Mouse (Mus musculus) MEL (cell line): Measurements from ENCODE around the gene Bptf. TPM values are rescaled to one million over a fixed set of nuclear protein-coding genes. Genes with fewer than 3 reads are reported as not detected.

Experiments used
- DNase-seq: peaks from one replicate; pipeline ENCODE4 v3.0.0; 2011; ENCODE audit warnings: low read depth, low spot score
- H3K27ac ChIP-seq: 2 replicates; pipeline ENCODE4 v1.5.1; 2012; ENCODE audit warnings: low read depth, mild to moderate bottlenecking, control low read depth, low read length, moderate library complexity; ENCODE audit not compliant: control insufficient read depth
- H3K27me3 ChIP-seq, 2 experiments: fragments of 150-350 bp in 1 of 2; sonication (generic) in 1 of 2; 2 replicates each; pipeline ENCODE4 v1.6.1; 2012; ENCODE audit warnings: low read length in 2 of 2, mild to moderate bottlenecking in 2 of 2, improper control_type of control experiment in 1 of 2, moderate library complexity in 1 of 2; ENCODE audit not compliant: insufficient read depth in 2 of 2, control insufficient read depth in 1 of 2
- H3K36me3 ChIP-seq, 2 experiments: 2 replicates each; pipeline ENCODE4 v1.6.1; 2012 to 2014; ENCODE audit warnings: low read length in 2 of 2, improper control_type of control experiment in 1 of 2, inconsistent platforms in 1 of 2, mild to moderate bottlenecking in 1 of 2; ENCODE audit not compliant: insufficient read depth in 2 of 2, control insufficient read depth in 1 of 2
- H3K4me1 ChIP-seq, 2 experiments: fragments of 150-350 bp in 1 of 2; sonication (generic) in 1 of 2; 2 replicates each; pipeline ENCODE4 v1.6.1; 2012; ENCODE audit warnings: low read length in 2 of 2, improper control_type of control experiment in 1 of 2, mild to moderate bottlenecking in 1 of 2; ENCODE audit not compliant: insufficient read depth in 2 of 2, control insufficient read depth in 1 of 2
- H3K4me3 ChIP-seq, 2 experiments: fragments of 150-350 bp in 1 of 2; sonication (generic) in 1 of 2; 2 replicates each; pipeline ENCODE4 v1.5.1; 2012; ENCODE audit warnings: low read depth in 2 of 2, low read length in 2 of 2, mild to moderate bottlenecking in 2 of 2, moderate library complexity in 2 of 2, control low read depth in 1 of 2, improper control_type of control experiment in 1 of 2; ENCODE audit not compliant: control insufficient read depth in 1 of 2, insufficient read depth in 1 of 2
- H3K79me2 ChIP-seq: 2 replicates; pipeline ENCODE4 v1.6.1; 2012; ENCODE audit warnings: mild to moderate bottlenecking, low read length, moderate library complexity; ENCODE audit not compliant: control insufficient read depth, poor library complexity, insufficient read depth
- H3K9ac ChIP-seq: 2 replicates; pipeline ENCODE4 v1.6.1; 2012; ENCODE audit warnings: low read depth, mild to moderate bottlenecking, control low read depth, low read length, moderate library complexity; ENCODE audit not compliant: control insufficient read depth, poor library complexity, severe bottlenecking
- H3K9me3 ChIP-seq: fragments of 150-350 bp; sonication (generic); replicated peaks from 2 replicates; pipeline ENCODE4 v1.6.1; 2012; ENCODE audit warnings: mild to moderate bottlenecking, low read length, improper control_type of control experiment, moderate library complexity; ENCODE audit not compliant: insufficient read depth
- BHLHE40 ChIP-seq: IDR thresholded peaks from 2 replicates; pipeline ENCODE4 v1.6.1; 2012; ENCODE audit warnings: low read depth, mild to moderate bottlenecking, inconsistent platforms, low read length, improper control_type of control experiment, borderline replicate concordance
- CTCF ChIP-seq, 3 experiments: IDR thresholded peaks in 2 of 3; conservative IDR thresholded peaks in 1 of 3; 2 replicates each; pipeline ENCODE4 v1.5.1; 2011 to 2012; ENCODE audit warnings: low read length in 3 of 3, low read depth in 2 of 3, mild to moderate bottlenecking in 2 of 3, improper control_type of control experiment in 1 of 3, inconsistent platforms in 1 of 3, mixed read lengths in 1 of 3, moderate library complexity in 1 of 3; ENCODE audit not compliant: control insufficient read depth in 1 of 3, insufficient read depth in 1 of 3, poor library complexity in 1 of 3, severe bottlenecking in 1 of 3
- E2F4 ChIP-seq: IDR thresholded peaks from 2 replicates; pipeline ENCODE4 v1.6.1; 2011; ENCODE audit warnings: low read depth, low read length, improper control_type of control experiment, borderline replicate concordance
- ETS1 ChIP-seq: IDR thresholded peaks from 2 replicates; pipeline ENCODE4 v1.6.1; 2012; ENCODE audit warnings: low read depth, mild to moderate bottlenecking, inconsistent platforms, low read length, improper control_type of control experiment, moderate library complexity
- GATA1 ChIP-seq: IDR thresholded peaks from 2 replicates; pipeline ENCODE4 v1.6.1; 2011; ENCODE audit warnings: low read depth, low read length, improper control_type of control experiment
- POLR2A ChIP-seq, 2 experiments: IDR thresholded peaks; 2 replicates each; pipeline ENCODE4 v1.6.1; 2011 to 2012; ENCODE audit warnings: low read length in 2 of 2, mild to moderate bottlenecking in 2 of 2, control low read depth in 1 of 2, improper control_type of control experiment in 1 of 2, low read depth in 1 of 2, moderate library complexity in 1 of 2; ENCODE audit not compliant: control insufficient read depth in 1 of 2, insufficient read depth in 1 of 2, poor library complexity in 1 of 2
- RAD21 ChIP-seq: IDR thresholded peaks from 2 replicates; pipeline ENCODE4 v1.6.1; 2011; ENCODE audit warnings: mild to moderate bottlenecking, low read depth, low read length, improper control_type of control experiment
- SIN3A ChIP-seq: IDR thresholded peaks from 2 replicates; pipeline ENCODE4 v1.6.1; 2012; ENCODE audit warnings: low read length, improper control_type of control experiment, inconsistent platforms
- SMC3 ChIP-seq: IDR thresholded peaks from 2 replicates; pipeline ENCODE4 v1.6.1; 2011; ENCODE audit warnings: low read depth, low read length, improper control_type of control experiment
- TAL1 ChIP-seq: IDR thresholded peaks from 2 replicates; pipeline ENCODE4 v1.6.1; 2012; ENCODE audit warnings: mild to moderate bottlenecking, inconsistent platforms, low read length, moderate library complexity, mixed read lengths
- TBP ChIP-seq: IDR thresholded peaks from 2 replicates; pipeline ENCODE4 v1.8.0; 2011; ENCODE audit warnings: low read depth, low read length, improper control_type of control experiment
- TCF12 ChIP-seq: IDR thresholded peaks from 2 replicates; pipeline ENCODE4 v1.6.1; 2014; ENCODE audit warnings: low read depth, mild to moderate bottlenecking, inconsistent platforms, low read length, improper control_type of control experiment, moderate library complexity
- ZC3H11A ChIP-seq: IDR thresholded peaks from 2 replicates; pipeline ENCODE4 v1.6.1; 2012; ENCODE audit warnings: low read depth, mild to moderate bottlenecking, inconsistent platforms, low read length, improper control_type of control experiment
- ZKSCAN1 ChIP-seq: IDR thresholded peaks from 2 replicates; pipeline ENCODE4 v1.6.1; 2012; ENCODE audit warnings: low read depth, mild to moderate bottlenecking, inconsistent platforms, low read length, improper control_type of control experiment, moderate library complexity
- ZNF384 ChIP-seq: IDR thresholded peaks from 2 replicates; pipeline ENCODE4 v1.6.1; 2012; ENCODE audit warnings: low read depth, mild to moderate bottlenecking, inconsistent platforms, low read length, improper control_type of control experiment
- polyA plus RNA-seq, 2 experiments: library from polyadenylated mRNA; stranded (reverse) in 1 of 2; unstranded in 1 of 2; fragments of >175 nt in 1 of 2; fragments of >200 nt in 1 of 2; gene quantifications; 2 replicates each; pipeline versions ENCODE4 v1.2.1 to v1.2.4; 2012; ENCODE audit warnings: low replicate concordance in 2 of 2, low read depth in 1 of 2; ENCODE audit not compliant: insufficient read length in 2 of 2, insufficient read depth in 1 of 2, missing spikeins in 1 of 2
- total RNA-seq: library from RNA; depleted of rRNA; stranded (reverse); fragments of 300-350 nt; gene quantifications from 2 replicates; pipeline ENCODE4 v1.2.3, GENCODE M21; 2012

Gene Bptf
- total and polyA plus RNA-seq, 3 experiments, result 27.5 to 55.4 (median 52.7) TPM

DNA sequence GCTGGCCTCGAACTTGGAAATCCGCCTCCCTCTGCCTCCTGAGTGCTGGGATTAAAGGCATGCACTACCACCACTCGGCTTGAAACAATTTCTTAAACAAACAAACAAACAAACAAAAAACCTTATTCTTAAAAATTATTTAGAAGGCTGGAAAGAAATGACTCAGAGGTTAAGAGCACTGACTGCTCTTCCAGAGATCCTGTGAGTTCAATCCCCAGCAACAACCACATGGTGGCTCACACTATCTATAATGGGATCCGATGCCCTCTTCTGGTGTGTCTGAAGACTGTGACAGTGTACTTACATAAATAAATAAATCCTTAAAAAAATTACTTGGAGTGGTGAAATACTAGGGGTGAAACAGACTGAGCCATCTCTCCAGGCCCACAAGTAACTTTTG, 29.3 kb upstream of the Bptf start:
- peaks cover 0 to 6% of the 10 kb centered on the region in 2 experiments; a peak in 1 of 4 replicates for H3K4me1 ChIP-seq
- TF ChIP-seq CTCF (IDR thresholded peaks at IDR 0.05 in 2 of 3, conservative IDR thresholded peaks at IDR 0.05 in 1 of 3; ENCODE audit: control insufficient read depth in 1 of 3, insufficient read depth in 1 of 3, low read depth in 2 of 3, low read length in 3 of 3, poor library complexity in 1 of 3, severe bottlenecking in 1 of 3), result peak in 2 of 3 experiments; percentile 6 to 50; a peak in 2 of 6 replicates
- no peak for TF ChIP-seq TAL1
- no peaks in the 10 kb centered on the region for H3K9me3 ChIP-seq
- no peaks in the 10 kb centered on the region for H3K79me2 ChIP-seq
- DNase-seq, result no peak
- H3K9ac ChIP-seq, result no peak overlapping the region
- H3K36me3 ChIP-seq, result peaks cover 0 to 4% of the 10 kb centered on the region in 2 experiments; a peak in 3 of 4 replicates
- no peak overlapping the region for H3K27ac ChIP-seq
- H3K4me3 ChIP-seq, result no peak overlapping the region
- no peaks in the 10 kb centered on the region for H3K27me3 ChIP-seq

DNA sequence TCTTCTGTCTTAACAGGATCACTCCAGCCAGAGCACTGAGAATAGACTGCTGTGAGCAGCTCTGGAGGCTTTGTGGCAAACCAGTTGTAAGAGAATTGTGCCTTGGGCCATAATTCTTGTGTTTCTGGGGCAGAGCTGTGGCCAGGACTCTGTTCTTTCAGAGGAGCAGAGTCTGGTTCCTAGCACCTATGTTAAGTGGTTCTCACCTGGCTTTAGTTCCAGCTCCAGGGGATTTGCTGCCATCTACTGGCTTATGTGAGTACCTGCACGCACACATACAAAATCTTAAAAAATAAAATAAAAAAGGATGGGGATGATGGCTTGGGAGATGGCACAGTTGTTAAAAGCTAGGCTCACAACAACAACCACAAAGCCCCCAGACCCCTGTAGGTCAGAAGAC, 27.1 kb upstream of the Bptf start:
- no peak overlapping the region for H3K4me3 ChIP-seq
- no peaks in the 10 kb centered on the region for H3K27me3 ChIP-seq
- H3K9ac ChIP-seq, result no peak overlapping the region
- H3K79me2 ChIP-seq, result no peaks in the 10 kb centered on the region
- H3K9me3 ChIP-seq, result no peaks in the 10 kb centered on the region
- TF ChIP-seq RAD21 (peak; percentile 83), ETS1 (no peak), E2F4 (no peak), TCF12 (no peak), ZC3H11A (peak; percentile 45), CTCF (IDR thresholded peaks at IDR 0.05 in 2 of 3, conservative IDR thresholded peaks at IDR 0.05 in 1 of 3; ENCODE audit: control insufficient read depth in 1 of 3, insufficient read depth in 1 of 3, low read depth in 2 of 3, low read length in 3 of 3, poor library complexity in 1 of 3, severe bottlenecking in 1 of 3) (peak; percentile 76 to 91 (median 81)), ZNF384 (peak; percentile 49), POLR2A (IDR thresholded peaks at IDR 0.05; ENCODE audit: control insufficient read depth in 1 of 2, insufficient read depth in 1 of 2, low read depth in 1 of 2, low read length in 2 of 2, poor library complexity in 1 of 2) (no peak), SIN3A (0 out of 2 replicates have a peak, but pooled peaks have one; percentile 25), ZKSCAN1 (no peak), BHLHE40 (no peak), SMC3 (peak; percentile 60), GATA1 (no peak), TBP (0 out of 2 replicates have a peak, but pooled peaks have one; percentile 12)
- TF ChIP-seq, all 39 proteins: peak for 7
- no peaks in the 10 kb centered on the region; a peak in 1 of 4 replicates for H3K36me3 ChIP-seq
- peak; percentile 81 for DNase-seq
- no peak overlapping the region for H3K27ac ChIP-seq
- H3K4me1 ChIP-seq, result peaks cover 0 to 6% of the 10 kb centered on the region in 2 experiments; a peak in 1 of 4 replicates
